25 mouse cellular contexts compared by ENCODE assay signal in the genomic region with DNA sequence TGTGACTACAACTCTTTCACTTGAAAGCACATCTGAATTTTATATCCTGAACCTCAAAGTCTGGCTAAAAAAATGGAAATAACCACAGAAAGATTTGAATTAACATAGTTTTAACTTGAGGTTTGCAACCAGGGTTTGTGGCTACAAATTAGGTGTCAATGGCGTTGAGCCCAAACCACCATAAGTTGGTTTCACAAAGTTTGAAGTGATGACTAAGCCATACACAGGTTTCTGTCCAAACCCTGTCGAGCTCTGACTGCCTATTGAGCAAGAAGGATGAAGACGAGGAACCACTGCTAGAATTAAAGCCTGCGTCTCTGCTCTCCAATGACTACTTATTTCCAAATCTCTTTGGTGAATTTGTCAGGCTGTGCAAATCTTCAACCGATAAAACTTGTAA.
A peak's percentile ranks its signal among the peaks of the same experiment; 100 is the strongest.
DNase-seq lines count a peak whose midpoint lies in the region; ATAC-seq and TF ChIP-seq lines count a peak whose summit lies in the region.
"Had no signal": no experiment of that assay in that cellular context is flagged by ENCODE, and none has a peak within 500 bp of the region (broad histone marks: within the 10 kb centered on the region; RNA-seq: fewer than 3 reads in every experiment).

No protein-coding gene starts in this region.

- no peak overlapping the region for H3ac ChIP-seq in C2C12 (ENCODE audit: control insufficient read depth, insufficient read length, low read depth)

- no peak overlapping the region for H3K4me2 ChIP-seq in lung, embryonic 14.5 days
- no peak overlapping the region for H3K4me2 ChIP-seq in kidney, embryonic 14.5 days (replicated peaks; ENCODE audit: low read depth, low read length)
- H3K4me2 ChIP-seq: embryonic facial prominence, embryonic 12.5 days; heart, embryonic 13.5 days; hindbrain, embryonic 14.5 days; kidney, embryonic 15.5 days; midbrain, embryonic 15.5 days; neural tube, embryonic 15.5 days; stomach, embryonic 15.5 days had no signal

- no peaks in the 10 kb centered on the region for H3K79me3 ChIP-seq in C2C12 (ENCODE audit: low read depth)

- no peaks in the 10 kb centered on the region for H3K36me3 ChIP-seq in lung, embryonic 14.5 days (ENCODE audit: insufficient read depth)
- no peaks in the 10 kb centered on the region for H3K36me3 ChIP-seq in C2C12 (ENCODE audit: control insufficient read depth, insufficient read depth)
- no peaks in the 10 kb centered on the region for H3K36me3 ChIP-seq in kidney, embryonic 14.5 days (ENCODE audit: control insufficient read depth, insufficient read depth, low read length)
- H3K36me3 ChIP-seq: embryonic facial prominence, embryonic 12.5 days; G1E; heart, embryonic 13.5 days; kidney, embryonic 15.5 days; midbrain, embryonic 15.5 days; neural tube, embryonic 15.5 days; stomach, embryonic 15.5 days had no signal

- no peak for ATAC-seq in lung, embryonic 14.5 days (ENCODE audit: insufficient read depth)
- ATAC-seq in kidney, embryonic 14.5 days (ENCODE audit: low FRiP score, low TSS enrichment): no peak
- ATAC-seq: forebrain, embryonic 16.5 days; liver, postnatal 0 days; midbrain, embryonic 15.5 days had no signal

- 70% methylated on average over 5 of the region's 5 CpGs for WGBS in lung, embryonic 14.5 days
- 87% methylated on average over 5 of the region's 5 CpGs for WGBS in kidney, embryonic 14.5 days

- no peak overlapping the region for H3K4me3 ChIP-seq in lung, embryonic 14.5 days (ENCODE audit: low read depth, low read length)
- H3K4me3 ChIP-seq in C2C12 (ENCODE audit: insufficient read depth, poor library complexity, severe bottlenecking): no peak overlapping the region
- H3K4me3 ChIP-seq in kidney, embryonic 14.5 days (ENCODE audit: low read length): no peak overlapping the region
- H3K4me3 ChIP-seq: embryonic facial prominence, embryonic 12.5 days; heart, embryonic 13.5 days; kidney, embryonic 15.5 days; megakaryocyte, embryonic 14.5 days; midbrain, embryonic 15.5 days; neural tube, embryonic 15.5 days; stomach, embryonic 15.5 days had no signal

- H3K4me1 ChIP-seq in lung, embryonic 14.5 days (ENCODE audit: insufficient read depth): no peaks in the 10 kb centered on the region
- no peaks in the 10 kb centered on the region for H3K4me1 ChIP-seq in kidney, embryonic 14.5 days (ENCODE audit: control insufficient read depth, insufficient read depth, low read length)
- H3K4me1 ChIP-seq: embryonic facial prominence, embryonic 12.5 days; heart, embryonic 13.5 days; megakaryocyte, embryonic 14.5 days; midbrain, embryonic 15.5 days; neural tube, embryonic 15.5 days; stomach, embryonic 15.5 days had no signal

- no peak for TF ChIP-seq CTCF in lung, embryonic 14.5 days (IDR thresholded peaks at IDR 0.05; ENCODE audit: low read depth)
- no peak for TF ChIP-seq CTCF in C2C12 (IDR thresholded peaks at IDR 0.05; ENCODE audit: control insufficient read depth, insufficient read depth, insufficient read length)

- H3K27me3 ChIP-seq in lung, embryonic 14.5 days (ENCODE audit: insufficient read depth, low read length): no peaks in the 10 kb centered on the region
- H3K27me3 ChIP-seq in C2C12 (ENCODE audit: control insufficient read depth, insufficient read depth, insufficient read length): no peaks in the 10 kb centered on the region
- H3K27me3 ChIP-seq in kidney, embryonic 14.5 days (ENCODE audit: control insufficient read depth, insufficient read depth, low read length): no peaks in the 10 kb centered on the region
- H3K27me3 ChIP-seq: embryonic facial prominence, embryonic 12.5 days; heart, embryonic 13.5 days; kidney, embryonic 15.5 days; megakaryocyte, embryonic 14.5 days; midbrain, embryonic 15.5 days; neural tube, embryonic 15.5 days; stomach, embryonic 15.5 days had no signal

- no peaks in the 10 kb centered on the region for H3K79me2 ChIP-seq in C2C12 (ENCODE audit: control insufficient read depth, insufficient read depth)

- H3K9ac ChIP-seq in lung, embryonic 14.5 days: no peak overlapping the region
- H3K9ac ChIP-seq in kidney, embryonic 14.5 days (ENCODE audit: low read depth, low read length): no peak overlapping the region
- H3K9ac ChIP-seq: embryonic facial prominence, embryonic 12.5 days; heart, embryonic 13.5 days; hindbrain, embryonic 14.5 days; kidney, embryonic 15.5 days; liver, postnatal 0 days; midbrain, embryonic 15.5 days; neural tube, embryonic 15.5 days; stomach, embryonic 15.5 days had no signal

- no peak overlapping the region for H3K27ac ChIP-seq in lung, embryonic 14.5 days (ENCODE audit: low read depth)
- H3K27ac ChIP-seq in kidney, embryonic 14.5 days (ENCODE audit: low read depth, low read length): no peak overlapping the region
- H3K27ac ChIP-seq: embryonic facial prominence, embryonic 12.5 days; heart, embryonic 13.5 days; hindbrain, embryonic 14.5 days; kidney, embryonic 15.5 days; midbrain, embryonic 15.5 days; neural tube, embryonic 15.5 days; stomach, embryonic 15.5 days had no signal

- DNase-seq in lung, embryonic 14.5 days: peak; percentile 19
- DNase-seq in lung, postnatal 36 days: no peak
- DNase-seq in c-Kit-positive CD71-negative TER-119-negative erythroid progenitor cells, embryonic 14.5 days (ENCODE audit: low read depth): peak; percentile 5
- peak; percentile 17 for DNase-seq in skeletal muscle tissue, adult 2 months (ENCODE audit: low read depth, low spot score)
- DNase-seq in kidney, adult 9 months: no peak
- DNase-seq: cerebellum, adult 9-10 months; kidney, postnatal 4 days; layer of hippocampus, adult 9-11 months; liver; liver, postnatal 0 days; right cerebral cortex, postnatal 14 days; thymus, adult 18-20 months; thymus, postnatal 4 days had no signal

- H3K9me3 ChIP-seq in lung, embryonic 14.5 days (ENCODE audit: low read depth, low read length): no peaks in the 10 kb centered on the region
- H3K9me3 ChIP-seq in kidney, embryonic 14.5 days (ENCODE audit: control insufficient read depth, low read length): no peaks in the 10 kb centered on the region
- H3K9me3 ChIP-seq: embryonic facial prominence, embryonic 12.5 days; G1E; heart, embryonic 13.5 days; kidney, embryonic 15.5 days; midbrain, embryonic 15.5 days; neural tube, embryonic 15.5 days; stomach, embryonic 15.5 days had no signal

TF ChIP-seq in C2C12, 6 proteins besides CTCF, POLR2A, EP300 and RAD21:
- TF ChIP-seq CEBPB (IDR thresholded peaks at IDR 0.05; ENCODE audit: low read depth) (peak; percentile 60), USF1 (IDR thresholded peaks at IDR 0.05; ENCODE audit: low read depth) (no peak)

Comparison
In these comparisons a context has a peak if more than half of its experiments do, and no peak if none do; other contexts are left out.
1. DNase-seq: peak in lung, embryonic 14.5 days (single experiment), c-Kit-positive CD71-negative TER-119-negative erythroid progenitor cells, embryonic 14.5 days (single experiment) and skeletal muscle tissue, adult 2 months (single experiment); none in lung, postnatal 36 days (single experiment) and kidney, adult 9 months (single experiment).